Comparison of ENCODE assay signal across 26 mouse cellular contexts in genomic region chrX:72297812-72298211, GRCm38 (mm10).
"Had no signal": no experiment of that assay in that cellular context is flagged by ENCODE, and none has a peak within 500 bp of the region (broad histone marks: within the 10 kb centered on the region; RNA-seq: fewer than 3 reads in every experiment).

No protein-coding gene starts in this region.

- H3K9ac ChIP-seq: heart, embryonic 13.5 days; heart, embryonic 15.5 days; hindbrain, embryonic 13.5 days; hindbrain, embryonic 15.5 days; limb, embryonic 12.5 days; liver, embryonic 13.5 days; liver, embryonic 15.5 days had no signal

- DNase-seq: gastrocnemius, postnatal 14 days; gastrocnemius, postnatal 36 days; heart, adult 11 months; heart, adult 2 months; heart, postnatal 14 days; heart, postnatal 36 days; kidney, adult 11 months; kidney, adult 8-10 months; kidney, postnatal 10 days; kidney, postnatal 25 days; kidney, postnatal 4 days; liver; liver, embryonic 13.5 days had no signal

- H3K4me3 ChIP-seq: heart, adult 2 months; heart, embryonic 13.5 days; heart, embryonic 15.5 days; hindbrain, embryonic 13.5 days; hindbrain, embryonic 15.5 days; layer of hippocampus, adult 2 months; left cerebral cortex, adult 2 months; limb, embryonic 10.5 days; limb, embryonic 12.5 days; liver, embryonic 13.5 days; liver, embryonic 15.5 days had no signal

- H3K4me1 ChIP-seq: heart, embryonic 13.5 days; heart, embryonic 15.5 days; hindbrain, embryonic 13.5 days; hindbrain, embryonic 15.5 days; limb, embryonic 10.5 days; limb, embryonic 12.5 days; liver, embryonic 13.5 days; liver, embryonic 15.5 days had no signal

- H3K27ac ChIP-seq: heart, adult 2 months; heart, embryonic 13.5 days; heart, embryonic 15.5 days; hindbrain, embryonic 13.5 days; hindbrain, embryonic 15.5 days; hindbrain, postnatal 0 days; layer of hippocampus, adult 2 months; left cerebral cortex, adult 2 months; limb, embryonic 10.5 days; limb, embryonic 12.5 days; liver, embryonic 13.5 days; liver, embryonic 15.5 days had no signal

- H3K4me2 ChIP-seq: heart, embryonic 11.5 days; heart, embryonic 13.5 days; heart, embryonic 15.5 days; hindbrain, embryonic 13.5 days; hindbrain, embryonic 15.5 days; limb, embryonic 12.5 days; liver, embryonic 11.5 days; liver, embryonic 13.5 days; liver, embryonic 15.5 days had no signal

- H3K27me3 ChIP-seq: heart, embryonic 13.5 days; heart, embryonic 15.5 days; hindbrain, embryonic 13.5 days; hindbrain, embryonic 15.5 days; limb, embryonic 12.5 days; liver, embryonic 13.5 days; liver, embryonic 15.5 days had no signal

- H3K9me3 ChIP-seq: heart, embryonic 13.5 days; heart, embryonic 15.5 days; hindbrain, embryonic 13.5 days; hindbrain, embryonic 15.5 days; limb, embryonic 10.5 days; limb, embryonic 12.5 days; liver, embryonic 13.5 days; liver, embryonic 15.5 days had no signal

- H3K36me3 ChIP-seq: heart, embryonic 13.5 days; heart, embryonic 15.5 days; hindbrain, embryonic 13.5 days; hindbrain, embryonic 15.5 days; limb, embryonic 10.5 days; limb, embryonic 12.5 days; liver, embryonic 13.5 days; liver, embryonic 15.5 days had no signal

- ATAC-seq: hindbrain, postnatal 0 days; intestine, embryonic 16.5 days had no signal
